Mouse (Mus musculus) stomach, postnatal 0 days (tissue): Measurements from ENCODE around the gene Rlbp1.

ENCODE experiments used
- CTCF ChIP-seq: IDR thresholded peaks from 2 replicates; pipeline ENCODE4 v1.5.1; 2016; ENCODE audit warnings: antibody characterized with exemption, low read depth, mild to moderate bottlenecking, moderate library complexity
- EP300 ChIP-seq: optimal IDR thresholded peaks from 2 replicates; pipeline ENCODE3; 2016; ENCODE audit warnings: antibody characterized with exemption

DNA sequence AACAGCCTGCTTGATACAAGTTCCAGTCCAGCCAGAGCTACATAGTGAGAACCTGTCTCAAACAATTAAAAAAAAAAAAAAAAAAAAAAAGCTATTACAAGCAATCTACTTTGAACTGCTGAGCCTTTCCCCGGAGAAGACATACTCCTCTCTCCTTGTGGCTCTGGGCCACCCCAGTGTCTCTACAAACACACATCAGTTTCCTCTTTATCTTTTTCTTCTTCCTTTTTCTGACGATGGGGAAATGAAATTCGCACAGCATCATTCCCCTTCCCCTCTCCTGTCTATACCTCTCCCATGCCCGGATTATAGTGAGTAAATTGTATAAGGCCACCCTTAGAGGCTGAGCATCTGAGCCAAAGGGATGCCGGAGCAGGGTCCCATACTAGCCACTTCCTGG is 18.2 kb downstream of the Rlbp1 start:
- no peak for TF ChIP-seq CTCF
- TF ChIP-seq EP300: no peak
